Mouse (Mus musculus) layer of hippocampus, adult 18-20 months (tissue): ENCODE results near the gene Zfp629. TPM values are rescaled to one million over a fixed set of nuclear protein-coding genes. Genes with fewer than 3 reads are reported as not detected.
A peak's percentile ranks its signal among the peaks of the same experiment; 100 is the strongest.
"Not testable (repeated sequence)": the region's sequence is repeated elsewhere in the genome, so short reads cannot be mapped to it uniquely, and the experiment has no call there.

Experiments used
- DNase-seq, 2 experiments: peaks; one replicate each; pipeline ENCODE4 v3.0.0; 2022; ENCODE audit warnings: low spot score in 2 of 2
- long read RNA-seq: library from polyadenylated mRNA; stranded (forward); transcript quantifications from one replicate; pipeline ENCODE4 v2.0.0, GENCODE M21; 2021
- total RNA-seq, 2 experiments: library from RNA; stranded (reverse); gene quantifications; 2 replicates each; pipeline ENCODE4 v1.2.3; 2021

Zfp629 gene
- total RNA-seq, result 10 to 100 TPM; 20.1 to 21.6 TPM
- long read RNA-seq, full-length matches to known transcripts, result 6 of 13 reads
- long read RNA-seq, partial matches to known transcripts, result 2 of 13 reads
- long read RNA-seq, other reads (novel, unspliced or antisense), result 5 of 13 reads

GRCm38 (mm10) chr7:127614891-127615843 lies at the start of gene Zfp629:
Zfp629 (minus strand) TSS chr7:127615797.
- peak; percentile 50 to 75 for DNase-seq

GRCm38 (mm10) chr7:127662926-127663325 lies 47.3 kb upstream of the Zfp629 start:
- no peak for DNase-seq

GRCm38 (mm10) chr7:127661833-127662232 lies 46.2 kb upstream of the Zfp629 start:
- no peak for DNase-seq

- no peak for DNase-seq
Measured at GRCm38 (mm10) chr7:127660882-127661281, 45.3 kb upstream of the Zfp629 start.

- peak in 1 of 2 experiments; percentile 48 for DNase-seq
Measured at GRCm38 (mm10) chr7:127656946-127657345, 41.3 kb upstream of the Zfp629 start.

GRCm38 (mm10) chr7:127654318-127654717 lies 38.7 kb upstream of the Zfp629 start:
- no peak for DNase-seq

- DNase-seq, result no peak
Measured at GRCm38 (mm10) chr7:127652050-127652449, 36.5 kb upstream of the Zfp629 start.

- DNase-seq, result no peak
Measured at GRCm38 (mm10) chr7:127651624-127652023, 36.0 kb upstream of the Zfp629 start.

- no peak for DNase-seq
Measured at GRCm38 (mm10) chr7:127649206-127649605, 33.6 kb upstream of the Zfp629 start.

GRCm38 (mm10) chr7:127648516-127649201 lies 33.1 kb upstream of the Zfp629 start:
- DNase-seq, result no peak

- not testable (repeated sequence) for DNase-seq
Measured at GRCm38 (mm10) chr7:127647576-127647975, 32.0 kb upstream of the Zfp629 start.

- no peak for DNase-seq
Measured at GRCm38 (mm10) chr7:127646363-127646762, 30.8 kb upstream of the Zfp629 start.

- DNase-seq, result no peak
Measured at GRCm38 (mm10) chr7:127642254-127642653, 26.7 kb upstream of the Zfp629 start.

GRCm38 (mm10) chr7:127641260-127641659 lies 25.7 kb upstream of the Zfp629 start:
- peak in 1 of 2 experiments; percentile 57 for DNase-seq

- peak; percentile 73 to 80 for DNase-seq
Measured at GRCm38 (mm10) chr7:127636963-127637362, 21.4 kb upstream of the Zfp629 start.

- DNase-seq, result no peak
Measured at GRCm38 (mm10) chr7:127631416-127631815, 15.8 kb upstream of the Zfp629 start.

- DNase-seq, result no peak
Measured at GRCm38 (mm10) chr7:127628646-127629045, 13.0 kb upstream of the Zfp629 start.

- no peak for DNase-seq
Measured at GRCm38 (mm10) chr7:127626471-127626870, 10.9 kb upstream of the Zfp629 start.

- no peak for DNase-seq
Measured at GRCm38 (mm10) chr7:127626039-127626438, 10.4 kb upstream of the Zfp629 start.

- not testable (repeated sequence) for DNase-seq
Measured at GRCm38 (mm10) chr7:127618402-127618801, 2.8 kb upstream of the Zfp629 start.

- no peak for DNase-seq
Measured at GRCm38 (mm10) chr7:127617962-127618361, 2.4 kb upstream of the Zfp629 start.

- DNase-seq, result no peak
Measured at GRCm38 (mm10) chr7:127616881-127617280, 1.3 kb upstream of the Zfp629 start.
